ENCODE assay signal across 9 mouse cellular contexts in genomic region chr2:72674229-72674628, GRCm38 (mm10).
DNase-seq lines count a peak whose midpoint lies in the region; ATAC-seq lines count a peak whose summit lies in the region.
"Had no signal": no experiment of that assay in that cellular context is flagged by ENCODE, and none has a peak within 500 bp of the region (broad histone marks: within the 10 kb centered on the region; RNA-seq: fewer than 3 reads in every experiment).

No protein-coding gene starts in this region.

- WGBS in limb, embryonic 12.5 days, result 13% methylated on average over 4 of the region's 4 CpGs
- WGBS in limb, embryonic 10.5 days, result 8% methylated on average over 4 of the region's 4 CpGs
- 11% methylated on average over 4 of the region's 4 CpGs for WGBS in embryonic facial prominence, embryonic 13.5 days
- 4% methylated on average over 4 of the region's 4 CpGs for WGBS in midbrain, embryonic 12.5 days

- 0 out of 2 replicates have a peak overlapping the region, but pooled peaks have one; percentile 1 for H3K4me2 ChIP-seq in limb, embryonic 12.5 days
- peak overlapping the region; percentile 48 for H3K4me2 ChIP-seq in embryonic facial prominence, embryonic 13.5 days
- H3K4me2 ChIP-seq in midbrain, embryonic 12.5 days (replicated peaks), result peak overlapping the region; percentile 28; the same call in 1 of the 2 replicates

- no peak overlapping the region for H3K9ac ChIP-seq in limb, embryonic 12.5 days (replicated peaks)
- no peak overlapping the region for H3K9ac ChIP-seq in embryonic facial prominence, embryonic 13.5 days
- no peak overlapping the region for H3K9ac ChIP-seq in midbrain, embryonic 12.5 days (replicated peaks)

- H3K27me3 ChIP-seq in limb, embryonic 12.5 days, result no peaks in the 10 kb centered on the region
- H3K27me3 ChIP-seq in limb, embryonic 10.5 days (ENCODE audit: low read depth, poor library complexity, severe bottlenecking), result no peaks in the 10 kb centered on the region
- H3K27me3 ChIP-seq in embryonic facial prominence, embryonic 13.5 days, result peaks cover 3% of the 10 kb centered on the region; the same call in 1 of the 2 replicates
- H3K27me3 ChIP-seq in midbrain, embryonic 12.5 days, result peaks cover 62% of the 10 kb centered on the region

- no peak overlapping the region for H3K4me3 ChIP-seq in limb, embryonic 12.5 days (replicated peaks)
- H3K4me3 ChIP-seq in limb, embryonic 10.5 days, result no peak overlapping the region
- no peak overlapping the region for H3K4me3 ChIP-seq in embryonic facial prominence, embryonic 13.5 days
- no peak overlapping the region for H3K4me3 ChIP-seq in midbrain, embryonic 12.5 days
- H3K4me3 ChIP-seq: left cerebral cortex, adult 2 months had no signal

- H3K27ac ChIP-seq in limb, embryonic 12.5 days, result no peak overlapping the region
- H3K27ac ChIP-seq in limb, embryonic 10.5 days, result no peak overlapping the region
- peak overlapping the region; percentile 29; the same call in 1 of the 2 replicates for H3K27ac ChIP-seq in embryonic facial prominence, embryonic 13.5 days
- no peak overlapping the region for H3K27ac ChIP-seq in midbrain, embryonic 12.5 days (replicated peaks)
- H3K27ac ChIP-seq: left cerebral cortex, adult 2 months had no signal

- ATAC-seq in limb, embryonic 12.5 days (ENCODE audit: insufficient number of reproducible peaks, insufficient read depth, low FRiP score, low TSS enrichment, low read depth), result no peak
- peak; percentile 62; the same call in 1 of the 2 replicates for ATAC-seq in embryonic facial prominence, embryonic 13.5 days (ENCODE audit: insufficient number of reproducible peaks, insufficient read depth, low FRiP score, low TSS enrichment, low read depth)
- ATAC-seq in midbrain, embryonic 12.5 days (ENCODE audit: low FRiP score, low read depth), result no peak

- H3K4me1 ChIP-seq in limb, embryonic 12.5 days (replicated peaks), result peaks cover 14% of the 10 kb centered on the region
- H3K4me1 ChIP-seq in limb, embryonic 10.5 days, result peaks cover 20% of the 10 kb centered on the region
- H3K4me1 ChIP-seq in embryonic facial prominence, embryonic 13.5 days, result peaks cover 15% of the 10 kb centered on the region
- peaks cover 25% of the 10 kb centered on the region for H3K4me1 ChIP-seq in midbrain, embryonic 12.5 days

- intact Hi-C loops in heart, postnatal 10 days (cut with DNase I), result no loop called here

- no peak for DNase-seq in limb, embryonic 10.5 days (ENCODE audit: low spot score)
- DNase-seq in heart, postnatal 10 days, result peak; percentile 73 to 76
- peak; percentile 5 for DNase-seq in yolk sac, embryonic 10.5 days (ENCODE audit: low spot score)
- DNase-seq in cerebellum, adult 8-10 months, result no peak
- DNase-seq in spleen, adult 18-20 months, result no peak

- H3K36me3 ChIP-seq in limb, embryonic 12.5 days, result no peaks in the 10 kb centered on the region
- no peaks in the 10 kb centered on the region for H3K36me3 ChIP-seq in limb, embryonic 10.5 days
- no peaks in the 10 kb centered on the region for H3K36me3 ChIP-seq in embryonic facial prominence, embryonic 13.5 days
- no peaks in the 10 kb centered on the region for H3K36me3 ChIP-seq in midbrain, embryonic 12.5 days

- no peaks in the 10 kb centered on the region for H3K9me3 ChIP-seq in limb, embryonic 12.5 days
- H3K9me3 ChIP-seq in limb, embryonic 10.5 days (replicated peaks), result no peaks in the 10 kb centered on the region
- H3K9me3 ChIP-seq in embryonic facial prominence, embryonic 13.5 days, result no peaks in the 10 kb centered on the region
- H3K9me3 ChIP-seq in midbrain, embryonic 12.5 days, result no peaks in the 10 kb centered on the region

Comparison
In these comparisons a context has a peak if more than half of its experiments do, and no peak if none do; other contexts are left out.
1. DNase-seq: peak in heart, postnatal 10 days (2 of 2) and yolk sac, embryonic 10.5 days (single experiment); none in limb, embryonic 10.5 days (single experiment), cerebellum, adult 8-10 months (single experiment) and spleen, adult 18-20 months (0 of 2).
2. Peak in every context shown above with its lines, with median percentiles within 50 percentile points of each other: H3K4me2 ChIP-seq.